Mouse (Mus musculus) midbrain, embryonic 16.5 days (tissue): ENCODE results near the gene Pank1. TPM values are rescaled to one million over a fixed set of nuclear protein-coding genes. Genes with fewer than 3 reads are reported as not detected.

ENCODE experiments used
- ATAC-seq: fragments of 200-750 bp; cut with Nextera tagmentation; 2 replicates; pipeline ENCODE4 v1.8.0; 2017; ENCODE audit warnings: moderate TSS enrichment
- H3K27ac ChIP-seq: fragments of 300-500 bp; sonication (generic); 2 replicates; pipeline ENCODE4 v1.5.1; 2014; ENCODE audit warnings: mild to moderate bottlenecking, low read length, mixed read lengths
- H3K27me3 ChIP-seq: fragments of 300-500 bp; sonication (generic); 2 replicates; pipeline ENCODE4 v1.6.1; 2014; ENCODE audit warnings: low read depth, low read length, mixed read lengths; ENCODE audit not compliant: control insufficient read depth, insufficient read depth
- H3K36me3 ChIP-seq: fragments of 300-500 bp; sonication (generic); 2 replicates; pipeline ENCODE4 v1.6.1; 2014; ENCODE audit warnings: mild to moderate bottlenecking, low read length, moderate library complexity, mixed read lengths; ENCODE audit not compliant: control insufficient read depth, insufficient read depth
- H3K4me1 ChIP-seq: fragments of 300-500 bp; sonication (generic); 2 replicates; pipeline ENCODE4 v1.6.1; 2014; ENCODE audit warnings: mild to moderate bottlenecking, low read length, mixed read lengths; ENCODE audit not compliant: control insufficient read depth, insufficient read depth
- H3K4me2 ChIP-seq: fragments of 300-500 bp; sonication (generic); 2 replicates; pipeline ENCODE4 v1.6.1; 2014; ENCODE audit warnings: mild to moderate bottlenecking, low read length, mixed read lengths
- H3K4me3 ChIP-seq: fragments of 300-500 bp; sonication (generic); 2 replicates; pipeline ENCODE4 v1.5.1; 2014; ENCODE audit warnings: low read depth, mild to moderate bottlenecking, low read length, moderate library complexity, mixed read lengths
- H3K9ac ChIP-seq: fragments of 300-500 bp; sonication (generic); 2 replicates; pipeline ENCODE4 v1.6.1; 2014; ENCODE audit warnings: low read depth, low read length, mixed read lengths
- H3K9me3 ChIP-seq: fragments of 300-500 bp; sonication (generic); replicated peaks from 2 replicates; pipeline ENCODE4 v1.6.1; 2014; ENCODE audit warnings: mild to moderate bottlenecking, low read length, mixed read lengths; ENCODE audit not compliant: control insufficient read depth, poor library complexity, severe bottlenecking
- WGBS: fragments of 180-500 bp; shearing (Covaris S2); extraction: QIAGEN DNeasy Blood & Tissue Kit; methylation state at CpG from one replicate; pipeline ENCODE4 v1.1.7; 2014; 5-methylcytosine and 5-hydroxymethylcytosine counted together
- polyA plus RNA-seq: library from polyadenylated mRNA; unstranded; fragments of >200 nt; fragmentation: Nextera tagmentation; extraction: Ambion mirVana; gene quantifications from 2 replicates; pipeline ENCODE4 v1.2.1, GENCODE M21; 2015

Gene Pank1
- polyA plus RNA-seq, 1 experiment from 2014 or later = 8.8 TPM

- ATAC-seq = no peak
- H3K9me3 ChIP-seq = no peaks in the 10 kb centered on the region
- no peaks in the 10 kb centered on the region for H3K36me3 ChIP-seq
- H3K9ac ChIP-seq = no peak overlapping the region
- H3K27me3 ChIP-seq = no peaks in the 10 kb centered on the region
- WGBS = 91% methylated on average over 4 of the region's 4 CpGs
- no peaks in the 10 kb centered on the region for H3K4me1 ChIP-seq
- H3K4me3 ChIP-seq = no peak overlapping the region
- no peak overlapping the region for H3K27ac ChIP-seq
- H3K4me2 ChIP-seq = no peak overlapping the region
Observed at GRCm38 (mm10) chr19:34886324-34886723, 7.1 kb upstream of the Pank1 start.

DNA sequence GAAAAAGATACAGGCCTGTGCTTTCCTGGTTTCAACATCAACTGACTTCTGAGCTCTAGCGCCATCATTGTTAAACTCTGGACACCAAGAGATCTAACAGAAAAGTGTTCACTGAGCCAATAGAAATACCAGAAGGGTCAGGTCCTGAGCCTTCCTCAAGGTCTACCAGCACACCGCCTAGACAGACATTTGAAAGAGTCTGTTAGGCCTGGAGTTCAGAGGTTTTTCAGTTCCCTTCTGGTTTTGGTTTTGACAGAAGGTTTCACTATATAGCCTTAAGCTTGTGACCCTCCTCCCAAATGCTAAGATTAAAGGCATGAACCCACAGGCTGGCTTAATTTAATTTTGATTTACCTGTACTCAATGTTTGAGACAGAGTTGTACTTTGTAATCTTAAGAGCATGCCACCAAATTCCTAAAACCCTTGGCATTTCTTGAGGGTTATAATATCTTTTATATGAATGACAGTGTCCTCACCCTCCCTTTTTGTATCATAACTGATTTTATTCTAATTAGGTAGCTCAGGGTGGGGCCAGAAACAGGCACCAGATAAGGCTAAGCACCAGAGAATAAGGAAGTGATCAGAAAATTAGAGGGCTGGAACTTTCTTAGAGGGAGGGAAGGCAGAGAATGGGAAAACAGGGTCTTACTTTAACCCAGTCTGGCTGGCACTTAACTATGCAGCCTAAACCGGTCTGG lies 4.4 kb upstream of the Pank1 start:
- Histone ChIP-seq H3K27ac (no peak overlapping the region), H3K9me3 (no peaks in the 10 kb centered on the region), H3K4me2 (no peak overlapping the region), H3K36me3 (no peaks in the 10 kb centered on the region), H3K9ac (no peak overlapping the region), H3K4me3 (no peak overlapping the region), H3K4me1 (peaks cover 10% of the 10 kb centered on the region), H3K27me3 (no peaks in the 10 kb centered on the region)
- 89% methylated on average over 3 of the region's 3 CpGs for WGBS
- ATAC-seq = no peak

DNA sequence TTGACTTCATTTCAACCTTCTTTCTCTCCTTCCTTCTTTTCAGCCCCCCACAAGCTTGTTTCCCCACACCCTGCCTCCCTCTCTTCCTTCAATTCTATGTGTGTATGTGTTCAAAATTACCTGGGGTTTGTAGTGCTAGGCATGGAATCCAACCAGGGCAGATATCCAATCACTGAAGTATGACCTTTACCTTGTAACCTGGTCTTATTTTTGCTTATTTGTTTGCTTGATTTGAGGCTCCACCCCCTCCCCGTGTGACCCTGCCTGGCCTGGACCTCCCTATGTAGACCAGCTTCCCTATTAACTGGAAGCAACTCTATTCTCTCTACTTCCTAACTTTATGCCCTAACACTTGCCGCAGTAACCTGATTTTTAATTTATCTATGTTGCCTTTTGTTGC lies 3.2 kb upstream of the Pank1 start:
- no peak overlapping the region for H3K4me2 ChIP-seq
- no peaks in the 10 kb centered on the region for H3K27me3 ChIP-seq
- no peak for ATAC-seq
- WGBS = 88% methylated on average over 2 of the region's 2 CpGs
- peaks cover 11% of the 10 kb centered on the region for H3K4me1 ChIP-seq
- H3K36me3 ChIP-seq = no peaks in the 10 kb centered on the region
- H3K9me3 ChIP-seq = no peaks in the 10 kb centered on the region
- no peak overlapping the region for H3K4me3 ChIP-seq
- no peak overlapping the region for H3K27ac ChIP-seq
- no peak overlapping the region for H3K9ac ChIP-seq

GRCm38 (mm10) chr19:34881160-34881559 lies 1.9 kb upstream of the Pank1 start:
- no peaks in the 10 kb centered on the region for H3K27me3 ChIP-seq
- H3K4me1 ChIP-seq = peaks cover 21% of the 10 kb centered on the region

DNA sequence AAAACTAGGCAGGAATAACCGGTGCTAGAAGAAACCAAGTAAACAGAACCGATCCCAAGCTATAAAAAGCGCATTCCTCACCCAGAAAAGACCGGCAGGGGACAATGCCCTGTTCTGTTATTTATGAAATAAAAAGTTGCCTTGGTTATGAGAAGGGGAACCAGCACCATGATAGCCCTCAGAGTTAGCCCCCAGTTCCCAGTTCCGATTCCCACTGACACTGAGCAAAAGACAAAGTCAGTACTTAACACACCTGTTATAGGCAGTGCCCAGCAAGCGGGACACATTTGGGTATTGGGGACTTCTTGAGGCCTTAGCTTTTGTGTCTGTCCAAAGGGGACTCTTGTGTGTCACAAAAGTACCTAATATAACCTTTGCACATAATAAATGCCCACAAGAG lies 369 bp upstream of the Pank1 start:
- H3K9me3 ChIP-seq = no peaks in the 10 kb centered on the region
- ATAC-seq = no peak
- no peaks in the 10 kb centered on the region for H3K27me3 ChIP-seq
- WGBS = 18% methylated on average over 6 of the region's 6 CpGs
- H3K27ac ChIP-seq = peak overlapping the region; percentile 98
- peak overlapping the region; percentile 96 for H3K4me3 ChIP-seq
- H3K4me1 ChIP-seq = peaks cover 23% of the 10 kb centered on the region
- H3K36me3 ChIP-seq = no peaks in the 10 kb centered on the region
- H3K9ac ChIP-seq = peak overlapping the region; percentile 98
- peak overlapping the region; percentile 76 for H3K4me2 ChIP-seq

More at GRCm38 (mm10) chr19:34881160-34881559, 1.9 kb upstream of the Pank1 start:
- H3K4me3 ChIP-seq = no peak overlapping the region
- 86% methylated on average over 5 of the region's 5 CpGs for WGBS
- H3K4me2 ChIP-seq = no peak overlapping the region
- ATAC-seq = no peak
- H3K36me3 ChIP-seq = no peaks in the 10 kb centered on the region
- H3K27ac ChIP-seq = no peak overlapping the region
- H3K9me3 ChIP-seq = no peaks in the 10 kb centered on the region
- H3K9ac ChIP-seq = no peak overlapping the region

DNA sequence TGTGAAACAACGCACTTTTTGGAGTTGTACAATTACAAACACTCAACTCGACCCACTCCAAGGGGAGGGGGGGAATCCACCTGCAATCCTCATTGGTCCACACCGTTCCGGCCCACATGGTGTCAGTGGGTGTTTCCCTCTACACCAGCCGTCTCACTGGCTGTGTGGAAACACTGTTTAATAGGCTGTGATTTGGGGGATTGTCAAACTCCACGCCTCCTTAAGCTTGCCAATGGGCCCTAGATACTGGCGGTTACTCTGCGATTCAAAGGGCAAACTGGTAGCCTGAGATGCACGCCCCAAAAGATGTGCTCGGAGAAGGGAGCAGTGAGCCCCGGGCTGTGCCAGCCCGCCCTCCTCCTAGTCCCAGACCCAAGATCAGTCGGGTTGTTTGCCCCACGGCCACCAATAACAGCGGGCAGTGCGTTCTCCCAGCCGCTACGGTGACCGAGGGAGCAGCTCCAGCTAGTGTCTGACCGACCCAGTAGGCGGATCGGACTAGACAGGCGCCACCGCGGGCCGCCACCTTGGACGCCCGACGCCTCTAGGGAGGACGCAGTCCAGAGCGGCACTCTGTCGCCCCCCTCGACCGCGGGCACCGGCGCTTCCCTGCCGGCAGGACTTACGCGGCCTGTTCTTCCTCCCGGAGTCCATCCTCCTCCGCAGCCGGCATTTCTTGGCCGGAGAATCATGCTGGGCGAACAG lies 1.2 kb downstream of the Pank1 start:
- H3K27ac ChIP-seq = peak overlapping the region; percentile 98
- H3K9ac ChIP-seq = peak overlapping the region; percentile 98
- no peaks in the 10 kb centered on the region for H3K9me3 ChIP-seq
- peak overlapping the region; percentile 96 for H3K4me3 ChIP-seq
- H3K4me2 ChIP-seq = peak overlapping the region; percentile 76
- no peaks in the 10 kb centered on the region for H3K27me3 ChIP-seq
- peak; percentile 98 for ATAC-seq
- WGBS = under 1% methylated on average over 44 of the region's 45 CpGs
- H3K36me3 ChIP-seq = no peaks in the 10 kb centered on the region
- H3K4me1 ChIP-seq = peaks cover 23% of the 10 kb centered on the region

GRCm38 (mm10) chr19:34876676-34877075 lies 2.6 kb downstream of the Pank1 start:
- ATAC-seq = no peak
- peak overlapping the region; percentile 13 for H3K4me2 ChIP-seq
- no peaks in the 10 kb centered on the region for H3K36me3 ChIP-seq
- no peaks in the 10 kb centered on the region for H3K27me3 ChIP-seq
- H3K27ac ChIP-seq = no peak overlapping the region
- 77% methylated on average over 7 of the region's 7 CpGs for WGBS
- H3K9me3 ChIP-seq = no peaks in the 10 kb centered on the region
- no peak overlapping the region for H3K4me3 ChIP-seq
- H3K9ac ChIP-seq = no peak overlapping the region
- peaks cover 23% of the 10 kb centered on the region for H3K4me1 ChIP-seq

- H3K9ac ChIP-seq = no peak overlapping the region
- no peaks in the 10 kb centered on the region for H3K4me1 ChIP-seq
- H3K4me2 ChIP-seq = no peak overlapping the region
- H3K9me3 ChIP-seq = no peaks in the 10 kb centered on the region; the same call in 1 of the 2 replicates
- WGBS = 92% methylated on average over 3 of the region's 3 CpGs
- no peak overlapping the region for H3K4me3 ChIP-seq
- no peaks in the 10 kb centered on the region for H3K27me3 ChIP-seq
- no peak overlapping the region for H3K27ac ChIP-seq
- no peak for ATAC-seq
- H3K36me3 ChIP-seq = no peaks in the 10 kb centered on the region
Observed at GRCm38 (mm10) chr19:34869375-34869774, 9.9 kb downstream of the Pank1 start.

GRCm38 (mm10) chr19:34868093-34868741 lies 11.0 kb downstream of the Pank1 start:
- WGBS = 92% methylated on average over 8 of the region's 8 CpGs
- no peak for ATAC-seq
- no peaks in the 10 kb centered on the region for H3K4me1 ChIP-seq
- no peak overlapping the region for H3K4me2 ChIP-seq
- H3K27ac ChIP-seq = no peak overlapping the region
- H3K9me3 ChIP-seq = no peaks in the 10 kb centered on the region; the same call in 1 of the 2 replicates
- H3K4me3 ChIP-seq = no peak overlapping the region
- H3K9ac ChIP-seq = no peak overlapping the region
- H3K27me3 ChIP-seq = no peaks in the 10 kb centered on the region
- no peaks in the 10 kb centered on the region for H3K36me3 ChIP-seq
